Mouse (Mus musculus) lung, adult 2 months (tissue): ENCODE measurements around the gene Psg20.

Experiments used
- CTCF ChIP-seq: fragments of 200-500 bp; IDR thresholded peaks from 2 replicates; pipeline ENCODE4 v1.5.1; 2011; ENCODE audit warnings: mild to moderate bottlenecking, low read length, control low read depth; ENCODE audit not compliant: insufficient read depth
- POLR2A ChIP-seq: fragments of 200-500 bp; IDR thresholded peaks from 2 replicates; pipeline ENCODE4 v1.6.1; 2011; ENCODE audit warnings: low read depth, mild to moderate bottlenecking, control low read depth, low read length, borderline replicate concordance; ENCODE audit errors: extremely low read depth

DNA sequence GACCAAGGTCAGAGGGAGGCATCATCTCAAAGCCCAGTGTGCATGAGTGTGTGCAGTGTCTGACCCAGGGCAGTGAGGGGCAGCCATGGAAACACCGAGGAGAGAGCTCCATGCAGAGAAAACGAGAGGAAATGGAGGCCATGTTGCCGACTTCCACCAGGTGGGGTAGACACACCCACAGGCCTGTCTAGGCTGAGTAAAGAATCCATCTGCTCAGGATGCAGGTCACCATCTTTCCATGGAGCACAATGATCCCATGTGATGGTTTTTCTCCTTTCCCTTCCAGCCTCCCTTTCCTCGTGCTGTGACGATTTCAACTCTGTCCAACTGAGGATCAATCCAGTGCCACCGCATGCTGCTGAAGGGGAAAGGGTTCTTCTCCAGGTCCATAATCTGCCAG is 38.0 kb upstream of the Psg20 start:
- TF ChIP-seq CTCF (no peak), POLR2A (no peak)
